Mouse (Mus musculus) megakaryocyte, adult 5-6 weeks (primary cell): ENCODE results near the gene Nutf2. TPM values are rescaled to one million over a fixed set of nuclear protein-coding genes. Genes with fewer than 3 reads are reported as not detected.
A peak's percentile ranks its signal among the peaks of the same experiment; 100 is the strongest.

Experiments used
- ATAC-seq: 2 replicates; pipeline ENCODE4 v1.8.0; 2016; ENCODE audit warnings: mild to moderate bottlenecking, inconsistent platforms; ENCODE audit not compliant: poor library complexity, severe bottlenecking
- total RNA-seq, 2 experiments: library from RNA; stranded (forward) in 1 of 2; stranded (reverse) in 1 of 2; fragments of 153-499, 151-499 nt in 1 of 2; fragments of 221-1000, 200-1000 nt in 1 of 2; gene quantifications; 2 replicates each; pipeline versions ENCODE4 v1.2.3 to v1.2.4; 2015 to 2017

Nutf2 gene
- total RNA-seq, 2 experiments from 2014 or later: 40.9 to 117 TPM

GRCm38 (mm10) chr8:105854715-105855216, 5.6 kb upstream of the Nutf2 start, which contains the start of gene Thap11:
TSS of gene Thap11 (plus strand) at chr8:105855132.
- peak; percentile 74 for ATAC-seq

DNA sequence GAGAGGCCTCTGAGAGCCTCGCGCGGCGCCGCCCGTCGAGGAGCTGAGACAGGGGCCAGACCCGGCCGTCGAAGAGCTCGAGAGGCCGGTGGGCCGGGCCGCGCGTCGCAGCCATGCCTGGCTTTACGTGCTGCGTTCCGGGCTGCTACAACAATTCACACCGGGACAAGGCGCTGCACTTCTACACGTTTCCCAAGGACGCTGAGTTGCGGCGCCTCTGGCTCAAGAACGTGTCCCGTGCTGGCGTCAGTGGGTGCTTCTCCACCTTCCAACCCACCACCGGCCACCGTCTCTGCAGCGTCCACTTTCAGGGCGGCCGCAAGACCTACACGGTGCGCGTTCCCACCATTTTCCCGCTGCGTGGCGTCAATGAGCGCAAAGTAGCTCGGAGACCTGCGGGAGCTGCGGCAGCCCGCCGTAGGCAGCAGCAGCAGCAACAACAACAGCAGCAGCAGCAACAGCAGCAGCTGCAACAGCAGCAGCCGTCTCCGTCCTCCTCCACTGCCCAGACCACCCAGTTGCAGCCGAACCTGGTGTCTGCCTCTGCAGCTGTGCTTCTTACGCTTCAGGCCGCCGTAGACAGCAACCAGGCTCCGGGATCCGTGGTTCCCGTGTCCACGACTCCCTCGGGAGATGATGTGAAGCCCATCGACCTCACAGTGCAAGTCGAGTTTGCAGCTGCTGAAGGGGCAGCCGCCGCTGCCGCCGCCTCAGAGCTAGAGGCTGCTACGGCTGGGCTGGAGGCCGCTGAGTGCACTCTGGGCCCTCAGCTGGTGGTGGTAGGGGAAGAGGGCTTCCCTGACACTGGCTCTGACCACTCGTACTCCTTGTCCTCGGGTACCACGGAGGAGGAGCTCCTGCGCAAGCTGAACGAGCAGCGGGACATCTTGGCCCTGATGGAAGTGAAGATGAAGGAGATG, 4.9 kb upstream of the Nutf2 start:
- peak; percentile 0; the same call in 1 of the 2 replicates for ATAC-seq

GRCm38 (mm10) chr8:105856168-105856835, 4.1 kb upstream of the Nutf2 start:
- ATAC-seq: no peak

DNA sequence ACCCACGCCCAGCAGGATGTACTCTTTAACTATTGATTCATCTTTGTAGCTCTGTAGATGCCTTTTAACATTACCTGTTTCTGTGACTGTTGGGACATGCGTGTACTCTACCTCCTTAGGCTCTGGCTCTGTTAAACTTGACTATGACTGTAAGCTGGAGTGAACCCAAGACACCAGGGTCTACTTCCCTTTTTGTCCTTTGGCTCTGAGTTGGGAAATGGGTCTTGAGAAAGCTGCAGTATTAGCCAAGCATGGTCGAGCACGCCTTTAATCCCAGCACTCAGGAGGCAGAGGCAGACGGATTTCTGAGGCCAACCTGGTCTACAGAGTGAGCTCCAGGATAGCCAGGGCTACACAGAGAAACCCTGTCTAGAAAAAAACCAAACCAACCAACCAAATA, 1.9 kb upstream of the Nutf2 start:
- peak; percentile 37 for ATAC-seq

DNA sequence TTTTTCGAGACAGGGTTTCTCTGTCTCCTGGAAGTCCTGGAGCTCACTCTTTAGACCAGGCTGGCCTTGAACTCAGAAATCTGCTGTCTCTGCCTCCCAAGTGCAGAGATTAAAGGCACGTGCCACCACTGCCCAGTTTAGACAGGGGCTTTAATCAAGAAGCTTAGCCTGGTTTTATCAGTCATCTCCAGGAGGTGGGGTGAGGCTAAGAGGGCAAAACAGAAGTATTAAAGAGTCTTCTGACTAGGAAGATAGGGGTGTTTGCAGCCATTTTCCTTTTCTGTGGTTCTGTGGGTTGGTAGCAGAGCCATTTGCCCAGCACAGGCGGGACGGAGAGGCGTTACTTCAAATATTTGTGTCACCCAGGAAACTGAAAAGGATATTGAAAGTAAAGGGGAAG, 1.1 kb upstream of the Nutf2 start:
- no peak for ATAC-seq

DNA sequence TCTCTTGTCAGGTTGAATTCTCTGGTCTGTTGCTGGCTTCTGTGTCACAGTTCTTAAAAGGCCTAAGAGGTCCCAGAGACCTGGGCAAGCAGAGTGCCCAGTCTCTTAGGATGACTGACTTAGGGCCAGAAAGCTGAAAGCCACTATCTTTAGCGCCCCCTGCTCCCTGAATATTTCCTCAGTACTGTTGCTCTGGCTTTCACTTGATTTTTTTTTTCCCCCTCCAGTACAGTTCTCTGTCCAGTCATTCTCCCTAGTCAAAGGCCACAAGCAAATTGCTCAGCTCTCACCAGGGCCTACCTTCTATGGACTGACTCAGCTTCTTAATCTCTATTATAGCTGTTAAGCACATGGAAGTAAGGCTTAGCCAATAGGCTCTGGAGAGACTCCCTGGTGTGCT, 1.6 kb downstream of the Nutf2 start:
- ATAC-seq: no peak

DNA sequence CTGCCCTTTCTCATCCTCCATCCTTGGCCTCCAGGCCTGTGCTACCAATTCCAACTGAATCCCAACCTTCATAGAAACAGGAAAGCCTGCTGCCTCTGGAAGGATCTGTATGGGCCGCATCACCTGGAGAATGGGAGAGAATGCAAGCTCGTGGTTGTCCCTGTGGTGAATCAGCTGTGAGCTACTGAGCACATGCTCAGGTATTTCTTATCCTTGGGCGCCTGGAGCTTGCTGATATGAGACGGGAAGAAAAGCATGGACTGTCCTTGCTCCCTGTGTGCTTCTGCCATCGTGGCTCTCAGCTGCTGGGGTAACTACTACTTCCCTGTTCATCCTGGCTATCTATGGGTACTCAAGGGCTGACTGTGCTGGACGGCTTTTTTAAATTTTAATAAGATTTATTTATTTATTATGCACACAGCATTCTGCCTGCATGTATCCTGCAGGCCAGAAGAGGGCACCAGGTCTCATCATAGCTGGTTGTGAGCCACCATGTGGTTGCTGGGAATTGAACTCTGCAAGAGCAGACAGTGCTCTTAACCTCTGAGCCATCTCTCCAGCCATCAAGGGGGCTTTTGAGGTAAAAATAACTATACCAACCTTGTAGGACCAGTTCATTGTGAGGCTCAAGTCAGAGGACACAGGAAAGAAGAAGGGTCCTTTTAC, 6.1 kb downstream of the Nutf2 start:
- no peak for ATAC-seq

DNA sequence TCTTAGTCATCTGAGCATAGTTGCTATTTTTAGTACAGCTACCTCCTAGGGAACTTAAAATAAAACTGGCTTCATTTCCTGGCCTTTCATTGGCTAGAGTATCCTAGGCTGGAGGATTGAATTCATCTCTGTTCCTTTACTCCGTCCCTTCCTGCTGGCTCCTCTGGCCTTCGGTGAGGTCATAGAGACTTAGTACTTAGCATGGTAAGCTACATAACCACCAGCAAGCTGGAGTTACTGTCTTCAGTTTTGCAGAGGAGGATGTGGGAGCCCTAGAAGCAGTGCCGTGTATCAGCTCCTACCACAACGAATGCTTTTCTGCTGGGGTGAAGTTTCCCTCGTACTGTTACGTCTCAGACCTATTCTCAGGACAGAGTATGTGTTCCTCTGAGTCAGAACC, 13.9 kb downstream of the Nutf2 start:
- ATAC-seq: no peak

DNA sequence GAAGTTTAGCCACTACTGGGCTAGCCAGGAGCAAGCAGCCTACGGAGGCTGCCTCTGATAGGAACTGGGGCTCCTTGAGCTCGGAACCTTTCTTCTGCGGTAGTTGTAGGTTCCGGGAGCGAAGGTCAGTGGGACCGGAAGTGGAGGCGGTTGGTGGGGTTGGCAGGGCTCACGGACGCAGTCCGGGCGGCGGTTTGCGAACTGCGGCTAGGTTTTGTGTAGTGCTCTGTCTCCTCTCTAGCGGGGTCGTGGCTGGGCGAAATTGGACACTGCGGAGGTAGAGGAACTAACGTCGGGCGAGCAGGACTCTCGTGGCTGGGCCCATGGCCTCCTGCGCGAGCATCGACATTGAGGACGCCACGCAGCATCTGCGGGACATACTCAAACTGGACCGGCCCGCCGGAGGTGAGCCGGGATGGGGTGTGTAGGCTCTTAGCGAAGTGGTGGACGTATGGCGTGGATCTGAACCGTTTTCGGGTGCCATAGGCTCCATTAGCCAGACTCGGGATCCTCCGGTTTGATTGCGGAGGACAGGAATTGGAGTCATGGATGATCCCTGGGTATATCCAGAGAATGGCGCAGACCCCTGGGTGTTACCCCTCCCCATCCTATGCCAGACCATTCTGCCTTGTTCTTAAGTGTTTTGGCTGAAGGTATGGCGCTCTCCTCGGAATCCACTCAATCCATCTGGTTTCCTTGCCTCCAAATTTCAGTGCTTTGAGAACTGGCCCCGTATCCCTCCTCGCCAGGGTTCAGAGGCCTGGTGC, 20.6 kb downstream of the Nutf2 start, which contains the start of gene Edc4:
Edc4 (plus strand) TSS at position 128 of the 767 bp plus-strand sequence.
- peak; percentile 99 for ATAC-seq

- no peak for ATAC-seq
Observed at GRCm38 (mm10) chr8:105889756-105890465, 29.5 kb downstream of the Nutf2 start.

DNA sequence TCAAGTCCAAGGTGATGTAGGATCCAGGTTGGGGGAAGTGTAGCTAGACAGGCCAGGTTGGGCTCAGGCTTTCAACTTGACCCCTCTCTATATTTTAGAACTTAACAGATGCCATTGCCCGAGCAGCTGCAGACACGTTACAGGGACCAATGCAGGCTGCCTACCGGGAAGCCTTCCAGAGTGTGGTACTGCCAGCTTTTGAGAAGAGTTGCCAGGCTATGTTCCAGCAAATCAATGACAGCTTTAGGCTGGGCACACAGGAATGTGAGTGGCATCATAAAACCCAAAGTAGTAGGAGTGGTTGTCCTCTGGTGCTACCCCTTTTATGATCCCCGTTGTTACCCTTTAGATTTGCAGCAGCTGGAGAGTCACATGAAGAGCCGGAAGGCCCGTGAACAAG, 30.5 kb downstream of the Nutf2 start:
- ATAC-seq: no peak

DNA sequence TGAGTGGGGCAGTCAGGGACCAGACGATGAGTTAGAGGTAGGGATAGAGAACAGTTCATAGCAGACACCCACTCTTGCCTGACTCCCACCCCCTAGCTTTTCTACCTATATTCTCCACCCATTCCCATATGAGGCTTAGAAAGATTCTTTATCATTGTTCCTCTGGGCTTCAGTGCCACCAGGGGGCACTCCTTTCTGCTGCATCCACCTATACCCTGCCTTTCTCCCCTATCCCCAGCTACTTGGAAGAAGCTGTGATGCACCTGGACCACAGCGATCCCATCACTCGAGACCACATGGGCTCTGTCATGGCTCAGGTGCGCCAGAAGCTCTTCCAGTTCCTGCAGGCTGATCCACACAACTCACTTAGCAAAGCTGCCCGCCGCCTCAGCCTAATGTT, 32.1 kb downstream of the Nutf2 start:
- ATAC-seq: no peak

- no peak for ATAC-seq
Observed at GRCm38 (mm10) chr8:105893339-105893738, 33.0 kb downstream of the Nutf2 start, which contains the start of gene Nrn1l. TSS of gene Nrn1l (plus strand) at chr8:105893567.

DNA sequence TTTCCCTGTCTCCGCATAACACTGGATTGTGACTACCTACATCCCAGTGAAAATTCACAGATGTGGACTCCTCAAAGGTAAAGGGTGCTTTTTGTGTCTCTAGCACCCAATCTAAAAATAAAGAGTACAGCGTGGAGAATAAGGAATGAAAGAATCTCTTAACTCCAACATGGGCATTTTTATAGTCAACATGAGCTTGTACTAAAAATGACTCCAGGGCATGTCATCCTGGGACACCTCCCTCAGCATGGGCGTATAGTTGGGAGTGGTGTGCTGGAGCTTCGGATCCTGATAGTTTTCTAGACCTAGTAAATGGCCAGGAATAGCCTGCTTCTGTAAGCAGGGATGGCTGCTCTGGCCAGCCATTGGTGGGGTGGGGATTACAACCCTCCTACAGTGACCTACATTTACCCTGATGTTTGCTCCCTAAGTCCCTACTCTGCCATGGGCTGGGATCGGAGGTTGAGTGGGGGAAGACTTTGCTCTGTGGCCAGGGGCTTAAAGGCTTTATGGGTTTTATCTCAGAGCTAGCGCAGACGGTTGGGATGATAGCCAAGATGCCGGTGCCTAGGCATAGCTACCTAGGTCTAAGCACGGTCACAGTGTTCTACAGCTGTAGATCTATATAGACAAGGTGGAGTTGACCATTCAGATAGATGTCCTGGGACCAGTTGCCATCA, 37.6 kb downstream of the Nutf2 start:
- no peak for ATAC-seq

DNA sequence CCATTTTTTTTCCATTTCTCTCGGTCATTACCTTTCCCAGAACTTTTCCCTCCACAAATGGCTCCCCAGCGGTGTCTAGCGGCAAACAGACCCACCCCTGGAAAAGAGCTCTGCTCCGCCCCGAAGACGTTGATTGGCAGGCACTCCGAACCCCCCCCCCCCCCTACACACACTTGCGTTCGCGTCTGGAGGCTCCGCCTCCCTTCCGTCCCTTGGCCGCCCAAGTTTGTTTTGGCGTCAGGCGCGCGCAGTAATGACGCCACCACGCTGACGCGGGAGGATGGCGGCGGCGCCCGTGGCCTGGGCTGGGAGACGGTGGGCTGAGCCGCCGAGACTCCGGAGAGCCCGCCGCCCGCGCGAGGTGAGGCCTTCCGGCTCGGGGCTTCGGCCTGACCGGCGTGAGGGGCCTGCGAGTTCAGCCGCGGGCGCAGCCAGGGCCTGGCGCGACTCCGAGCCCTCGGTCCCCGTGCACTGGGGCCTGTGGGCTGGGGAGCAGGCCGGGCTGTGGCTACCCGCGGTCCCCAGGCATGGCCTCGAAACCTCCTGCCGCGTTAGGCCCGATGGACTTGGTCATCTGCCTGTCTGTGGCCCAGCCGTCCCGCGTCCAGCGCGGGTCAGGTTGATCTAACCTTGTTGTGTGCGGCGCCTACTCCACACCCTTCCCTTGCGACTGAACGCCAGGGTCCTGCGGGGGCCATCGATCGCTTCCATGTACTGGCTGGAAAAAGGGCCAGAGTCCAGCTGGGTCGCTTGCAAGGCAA, 40.0 kb downstream of the Nutf2 start, which contains the start of gene Pskh1:
Pskh1 (plus strand) TSS at position 262 of the 761 bp plus-strand sequence.
- ATAC-seq: peak; percentile 98

GRCm38 (mm10) chr8:105900941-105901616, 40.7 kb downstream of the Nutf2 start:
- ATAC-seq: peak; percentile 41

GRCm38 (mm10) chr8:105919390-105919789, 59.0 kb downstream of the Nutf2 start:
- ATAC-seq: no peak

DNA sequence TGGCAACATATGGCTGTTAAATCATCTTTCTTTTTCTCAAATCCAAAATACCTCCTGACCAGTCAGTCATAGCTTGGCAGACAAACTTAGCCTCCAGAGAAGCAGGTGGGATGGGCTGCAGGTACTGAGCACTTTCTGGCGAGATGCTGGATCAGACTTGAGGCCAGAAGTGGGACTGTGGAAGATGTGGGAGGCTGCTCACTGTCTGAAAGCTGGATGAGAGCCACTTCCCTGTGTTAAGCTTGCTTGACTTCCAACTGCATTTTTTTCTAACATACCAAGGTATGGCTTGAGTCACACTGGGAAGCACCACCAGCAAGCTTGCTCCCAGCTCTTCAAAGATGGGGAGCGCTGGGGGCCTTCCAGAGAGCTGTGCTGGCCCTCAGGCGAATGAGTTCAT, 64.7 kb downstream of the Nutf2 start:
- ATAC-seq: no peak
